Mouse (Mus musculus): ENCODE measurements around the gene Fbp1. TPM values are rescaled to one million over a fixed set of nuclear protein-coding genes. Genes with fewer than 3 reads are reported as not detected.

Gene Fbp1
- polyA plus RNA-seq, 1 experiment = not detected

DNA sequence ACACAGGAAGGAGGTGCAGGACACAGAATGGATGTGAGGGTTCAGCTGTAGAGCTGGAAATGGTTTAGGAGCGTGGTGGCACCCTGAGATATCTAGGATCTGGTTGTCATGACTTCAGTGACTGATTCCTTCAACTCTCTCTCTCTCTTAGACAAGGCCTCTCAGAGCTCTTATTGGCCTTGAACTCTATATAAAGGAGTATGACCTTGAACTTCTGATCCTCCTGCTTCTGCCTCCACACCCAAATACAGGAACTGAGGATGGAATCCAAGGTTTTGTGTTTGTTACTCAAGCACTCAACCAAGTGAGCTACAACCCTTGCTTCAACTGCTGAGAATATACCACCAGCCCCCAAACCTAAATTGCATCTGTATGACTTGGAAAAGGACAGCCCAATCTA is 12.0 kb downstream of the Fbp1 start:
- H3K79me2 ChIP-seq (ENCODE audit: control insufficient read depth, insufficient read depth) = no peaks in the 10 kb centered on the region
- peaks cover 32% of the 10 kb centered on the region for H3K27me3 ChIP-seq (ENCODE audit: control insufficient read depth, insufficient read depth, insufficient read length)
- no peaks in the 10 kb centered on the region for H3K79me3 ChIP-seq (ENCODE audit: low read depth)
- H3K36me3 ChIP-seq (ENCODE audit: control insufficient read depth, insufficient read depth) = no peaks in the 10 kb centered on the region
- no peak overlapping the region for H3K4me3 ChIP-seq (ENCODE audit: insufficient read depth, poor library complexity, severe bottlenecking)
- no peak overlapping the region for H3ac ChIP-seq (ENCODE audit: control insufficient read depth, insufficient read length, low read depth)
- no peak for TF ChIP-seq USF1 (IDR thresholded peaks at IDR 0.05; ENCODE audit: low read depth)
- TF ChIP-seq CTCF (IDR thresholded peaks at IDR 0.05; ENCODE audit: control insufficient read depth, insufficient read depth, insufficient read length) = no peak
- no peak for TF ChIP-seq MYOD1 (IDR thresholded peaks at IDR 0.05; ENCODE audit: control insufficient read depth, insufficient read length, low read depth)
- TF ChIP-seq FOSL1 (IDR thresholded peaks at IDR 0.05; ENCODE audit: insufficient read depth, low read length, poor library complexity, severe bottlenecking) = no peak
- no peak for TF ChIP-seq MAX (IDR thresholded peaks at IDR 0.05)

DNA sequence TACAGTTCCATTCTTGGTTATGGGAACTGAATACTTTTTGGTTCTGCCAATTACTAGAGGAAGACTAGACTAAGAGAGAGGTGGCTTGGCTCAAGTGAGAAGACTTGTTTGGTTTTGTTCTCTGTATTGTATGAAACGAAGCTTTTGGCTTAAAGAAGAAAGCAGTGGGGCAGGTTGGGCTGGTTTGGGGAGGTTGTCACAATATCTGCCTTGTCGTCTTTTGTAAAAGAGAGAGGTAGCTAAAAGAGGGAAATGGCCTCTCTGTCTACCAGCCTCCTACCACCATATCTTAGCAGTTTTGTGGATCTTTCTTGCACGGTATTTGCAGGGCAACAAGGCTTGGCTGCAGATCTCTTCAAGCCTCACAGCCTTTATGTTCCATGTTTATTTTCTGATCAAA is 15.8 kb downstream of the Fbp1 start:
- H3K36me3 ChIP-seq (ENCODE audit: control insufficient read depth, insufficient read depth) = no peaks in the 10 kb centered on the region
- TF ChIP-seq MAX (IDR thresholded peaks at IDR 0.05) = no peak
- no peak for TF ChIP-seq USF1 (IDR thresholded peaks at IDR 0.05; ENCODE audit: low read depth)
- TF ChIP-seq MYOD1 (IDR thresholded peaks at IDR 0.05; ENCODE audit: control insufficient read depth, insufficient read length, low read depth) = no peak
- TF ChIP-seq CTCF (IDR thresholded peaks at IDR 0.05; ENCODE audit: control insufficient read depth, insufficient read depth, insufficient read length) = no peak
- no peak for TF ChIP-seq CEBPB (IDR thresholded peaks at IDR 0.05; ENCODE audit: low read depth)
- no peak for TF ChIP-seq FOSL1 (IDR thresholded peaks at IDR 0.05; ENCODE audit: insufficient read depth, low read length, poor library complexity, severe bottlenecking)
- TF ChIP-seq MYOG (IDR thresholded peaks at IDR 0.05; ENCODE audit: control insufficient read depth, extremely low read depth, insufficient read length) = no peak
- H3K79me3 ChIP-seq (ENCODE audit: low read depth) = no peaks in the 10 kb centered on the region
- H3K79me2 ChIP-seq (ENCODE audit: control insufficient read depth, insufficient read depth) = no peaks in the 10 kb centered on the region
- H3ac ChIP-seq (ENCODE audit: control insufficient read depth, insufficient read length, low read depth) = no peak overlapping the region
- H3K4me3 ChIP-seq (ENCODE audit: insufficient read depth, poor library complexity, severe bottlenecking) = no peak overlapping the region
- peaks cover 29% of the 10 kb centered on the region for H3K27me3 ChIP-seq (ENCODE audit: control insufficient read depth, insufficient read depth, insufficient read length)

DNA sequence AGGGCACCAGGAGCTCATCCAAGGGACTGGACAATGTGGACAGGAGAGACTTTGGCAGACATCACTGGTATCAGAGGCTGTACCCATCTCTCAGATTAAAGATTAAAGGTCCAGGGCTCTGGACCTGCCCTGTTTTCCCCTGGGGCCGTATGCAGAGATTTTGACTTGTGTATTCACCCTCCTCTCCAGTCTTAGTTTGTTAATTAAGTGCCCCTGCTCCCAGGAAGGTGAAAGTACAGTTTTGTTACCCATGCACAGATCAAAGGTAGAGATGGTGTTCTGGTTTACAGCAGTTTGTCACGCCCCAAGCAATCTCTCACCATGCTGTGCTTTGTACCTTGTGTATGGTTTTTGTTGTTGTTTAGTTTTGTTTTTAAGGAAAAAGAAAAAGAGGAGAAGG is 17.5 kb downstream of the Fbp1 start:
- no peak overlapping the region for H3ac ChIP-seq (ENCODE audit: control insufficient read depth, insufficient read length, low read depth)
- H3K79me3 ChIP-seq (ENCODE audit: low read depth) = no peaks in the 10 kb centered on the region
- H3K36me3 ChIP-seq (ENCODE audit: control insufficient read depth, insufficient read depth) = no peaks in the 10 kb centered on the region
- peaks cover 28% of the 10 kb centered on the region for H3K27me3 ChIP-seq (ENCODE audit: control insufficient read depth, insufficient read depth, insufficient read length)
- H3K4me3 ChIP-seq (ENCODE audit: insufficient read depth, poor library complexity, severe bottlenecking) = no peak overlapping the region
- no peak for TF ChIP-seq MYOG (IDR thresholded peaks at IDR 0.05; ENCODE audit: control insufficient read depth, extremely low read depth, insufficient read length)
- TF ChIP-seq MAX (IDR thresholded peaks at IDR 0.05) = no peak
- no peak for TF ChIP-seq CTCF (IDR thresholded peaks at IDR 0.05; ENCODE audit: control insufficient read depth, insufficient read depth, insufficient read length)
- TF ChIP-seq CEBPB (IDR thresholded peaks at IDR 0.05; ENCODE audit: low read depth) = no peak
- TF ChIP-seq USF1 (IDR thresholded peaks at IDR 0.05; ENCODE audit: low read depth) = no peak
- no peak for TF ChIP-seq FOSL1 (IDR thresholded peaks at IDR 0.05; ENCODE audit: insufficient read depth, low read length, poor library complexity, severe bottlenecking)
- TF ChIP-seq MYOD1 (IDR thresholded peaks at IDR 0.05; ENCODE audit: control insufficient read depth, insufficient read length, low read depth) = no peak
- H3K79me2 ChIP-seq (ENCODE audit: control insufficient read depth, insufficient read depth) = no peaks in the 10 kb centered on the region

DNA sequence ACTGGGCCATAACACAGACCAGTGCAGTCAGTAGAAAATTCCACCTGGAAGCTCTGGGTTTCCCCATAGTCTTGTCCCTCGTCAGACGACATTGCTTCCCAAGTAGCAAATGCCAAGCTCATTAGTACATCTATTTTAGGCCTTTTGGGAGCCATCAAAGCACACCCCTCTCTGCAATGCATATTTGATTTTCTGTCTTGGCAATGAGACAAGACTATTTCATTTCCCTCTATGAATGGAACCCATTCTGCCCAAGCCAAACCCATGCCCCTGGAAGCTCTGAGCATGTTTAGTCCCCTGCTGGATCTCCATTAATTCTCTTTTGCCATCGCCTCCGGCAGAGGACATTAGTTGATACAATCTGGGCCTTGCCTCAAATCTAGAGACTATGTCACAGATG is 21.3 kb downstream of the Fbp1 start:
- TF ChIP-seq CTCF (IDR thresholded peaks at IDR 0.05; ENCODE audit: control insufficient read depth, insufficient read depth, insufficient read length) (no peak), FOSL1 (IDR thresholded peaks at IDR 0.05; ENCODE audit: insufficient read depth, low read length, poor library complexity, severe bottlenecking) (no peak), CEBPB (IDR thresholded peaks at IDR 0.05; ENCODE audit: low read depth) (no peak), USF1 (IDR thresholded peaks at IDR 0.05; ENCODE audit: low read depth) (no peak), MYOD1 (IDR thresholded peaks at IDR 0.05; ENCODE audit: control insufficient read depth, insufficient read length, low read depth) (no peak), MAX (IDR thresholded peaks at IDR 0.05) (no peak), MYOG (IDR thresholded peaks at IDR 0.05; ENCODE audit: control insufficient read depth, extremely low read depth, insufficient read length) (no peak)
- H3K36me3 ChIP-seq (ENCODE audit: control insufficient read depth, insufficient read depth) = no peaks in the 10 kb centered on the region

DNA sequence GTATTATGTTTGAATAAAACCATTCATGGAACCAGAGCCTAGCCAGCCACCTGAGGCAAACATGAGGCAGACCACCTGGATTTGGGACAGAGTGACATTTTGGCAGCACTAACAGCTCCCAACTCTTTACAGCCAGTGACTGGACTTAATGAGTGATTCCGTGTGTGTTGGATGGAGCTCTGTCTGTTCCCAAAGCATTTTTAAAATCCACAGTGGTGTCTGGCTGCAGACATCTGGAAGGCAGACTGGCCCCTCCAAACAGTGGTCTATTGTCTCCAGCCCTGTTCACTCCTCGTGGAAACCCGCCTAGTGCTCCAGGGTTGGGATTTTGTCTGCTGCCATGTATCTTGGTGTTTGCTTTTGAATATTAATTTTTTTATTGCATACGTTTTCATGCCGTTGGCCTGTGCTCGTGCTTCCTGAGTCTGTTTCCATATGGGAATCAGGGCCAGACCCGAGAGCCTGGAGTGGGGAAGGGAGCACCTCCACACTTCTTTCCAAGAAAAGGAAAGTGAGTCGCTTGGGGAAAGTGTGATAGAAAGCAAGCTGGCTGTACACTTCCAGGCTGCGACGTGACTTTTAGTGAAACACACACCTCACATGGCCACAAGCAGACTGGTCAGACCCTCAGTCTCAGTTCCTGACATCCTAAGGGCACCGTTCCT is 22.3 kb downstream of the Fbp1 start:
- H3ac ChIP-seq (ENCODE audit: control insufficient read depth, insufficient read length, low read depth) = no peak overlapping the region
- no peak overlapping the region for H3K4me3 ChIP-seq (ENCODE audit: insufficient read depth, poor library complexity, severe bottlenecking)
- peaks cover 3% of the 10 kb centered on the region for H3K27me3 ChIP-seq (ENCODE audit: control insufficient read depth, insufficient read depth, insufficient read length)
- no peak for TF ChIP-seq MAX (IDR thresholded peaks at IDR 0.05)
- no peak for TF ChIP-seq FOSL1 (IDR thresholded peaks at IDR 0.05; ENCODE audit: insufficient read depth, low read length, poor library complexity, severe bottlenecking)
- TF ChIP-seq USF1 (IDR thresholded peaks at IDR 0.05; ENCODE audit: low read depth) = no peak
- TF ChIP-seq MYOG (IDR thresholded peaks at IDR 0.05; ENCODE audit: control insufficient read depth, extremely low read depth, insufficient read length) = no peak
- no peak for TF ChIP-seq CTCF (IDR thresholded peaks at IDR 0.05; ENCODE audit: control insufficient read depth, insufficient read depth, insufficient read length)
- TF ChIP-seq CEBPB (IDR thresholded peaks at IDR 0.05; ENCODE audit: low read depth) = no peak
- TF ChIP-seq MYOD1 (IDR thresholded peaks at IDR 0.05; ENCODE audit: control insufficient read depth, insufficient read length, low read depth) = no peak
- H3K79me2 ChIP-seq (ENCODE audit: control insufficient read depth, insufficient read depth) = no peaks in the 10 kb centered on the region
- H3K36me3 ChIP-seq (ENCODE audit: control insufficient read depth, insufficient read depth) = no peaks in the 10 kb centered on the region
- no peaks in the 10 kb centered on the region for H3K79me3 ChIP-seq (ENCODE audit: low read depth)

More for the DNA sequence above, 21.3 kb downstream of the Fbp1 start:
- Histone ChIP-seq H3K27me3 (ENCODE audit: control insufficient read depth, insufficient read depth, insufficient read length) (peaks cover 8% of the 10 kb centered on the region), H3K4me3 (ENCODE audit: insufficient read depth, poor library complexity, severe bottlenecking) (no peak overlapping the region), H3K79me2 (ENCODE audit: control insufficient read depth, insufficient read depth) (no peaks in the 10 kb centered on the region), H3ac (ENCODE audit: control insufficient read depth, insufficient read length, low read depth) (no peak overlapping the region), H3K79me3 (ENCODE audit: low read depth) (no peaks in the 10 kb centered on the region)

Measured in C2C12 (cell line).